Mouse (Mus musculus) embryonic facial prominence, embryonic 15.5 days (tissue): ENCODE results near the gene Cdc26. TPM values are rescaled to one million over a fixed set of nuclear protein-coding genes. Genes with fewer than 3 reads are reported as not detected.

Experiments used
- ATAC-seq: fragments of 200-750 bp; cut with Nextera tagmentation; 2 replicates; pipeline ENCODE4 v1.8.0; 2017; ENCODE audit warnings: low read depth, moderate TSS enrichment; ENCODE audit not compliant: insufficient number of reproducible peaks, low FRiP score, low TSS enrichment
- H3K27ac ChIP-seq: fragments of 300-500 bp; sonication (generic); replicated peaks from 2 replicates; pipeline ENCODE4 v1.5.1; 2015; ENCODE audit warnings: mild to moderate bottlenecking, inconsistent platforms
- H3K27me3 ChIP-seq: fragments of 300-500 bp; sonication (generic); 2 replicates; pipeline ENCODE4 v1.6.1; 2015; ENCODE audit warnings: inconsistent platforms
- H3K36me3 ChIP-seq: fragments of 300-500 bp; sonication (generic); 2 replicates; pipeline ENCODE4 v1.6.1; 2015; ENCODE audit warnings: mild to moderate bottlenecking, inconsistent platforms
- H3K4me1 ChIP-seq: fragments of 300-500 bp; sonication (generic); 2 replicates; pipeline ENCODE4 v1.6.1; 2015; ENCODE audit warnings: inconsistent platforms
- H3K4me2 ChIP-seq: fragments of 300-500 bp; sonication (generic); replicated peaks from 2 replicates; pipeline ENCODE4 v1.6.1; 2015; ENCODE audit warnings: mild to moderate bottlenecking, inconsistent platforms
- H3K4me3 ChIP-seq: fragments of 300-500 bp; sonication (generic); replicated peaks from 2 replicates; pipeline ENCODE4 v1.5.1; 2015; ENCODE audit warnings: mild to moderate bottlenecking, inconsistent platforms
- H3K9ac ChIP-seq: fragments of 300-500 bp; sonication (generic); 2 replicates; pipeline ENCODE4 v1.6.1; 2015; ENCODE audit warnings: inconsistent platforms
- H3K9me3 ChIP-seq: fragments of 300-500 bp; sonication (generic); replicated peaks from 2 replicates; pipeline ENCODE4 v1.6.1; 2016; ENCODE audit warnings: inconsistent platforms
- WGBS: fragments of 180-500 bp; shearing (Covaris S2); methylation state at CpG from one replicate; pipeline ENCODE4 v1.1.7; 2015; 5-methylcytosine and 5-hydroxymethylcytosine counted together
- polyA plus RNA-seq: library from polyadenylated mRNA; unstranded; fragments of >200 nt; fragmentation: Nextera tagmentation; extraction: Ambion mirVana; gene quantifications from 2 replicates; pipeline ENCODE4 v1.2.1, GENCODE M21; 2015

Gene Cdc26
- polyA plus RNA-seq, 1 experiment from 2014 or later: 149 TPM

DNA sequence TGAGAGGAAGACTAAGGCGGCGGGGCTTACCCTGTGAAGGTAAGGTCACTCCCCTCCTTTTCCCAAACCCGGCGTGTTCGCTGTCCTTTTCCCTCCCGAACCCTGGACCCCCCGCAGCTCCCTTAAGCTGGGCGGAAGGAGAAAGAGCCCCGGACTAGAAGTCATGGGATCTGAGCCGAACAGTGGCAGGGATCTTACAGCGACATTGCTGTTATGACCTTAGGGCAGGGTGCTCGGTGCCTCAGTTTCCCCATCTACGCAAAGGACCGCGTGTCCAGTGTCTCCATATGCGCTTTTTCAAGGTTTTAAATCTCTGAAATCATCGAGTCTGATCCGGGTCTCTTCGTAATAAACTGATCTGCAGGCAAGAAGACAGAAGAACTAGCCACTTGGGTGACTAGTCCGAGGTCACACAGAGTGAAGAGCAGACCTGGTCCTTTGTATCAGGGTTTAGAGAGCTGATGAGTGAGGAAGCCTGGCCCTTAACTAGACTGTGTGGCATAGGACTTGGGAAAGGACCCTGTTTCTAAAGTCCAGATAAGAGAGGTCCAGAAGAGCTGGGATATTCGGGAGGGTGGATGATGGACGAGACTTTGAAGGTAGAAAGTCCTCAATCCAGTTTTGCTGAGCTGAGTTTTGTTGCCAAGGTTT lies 47.5 kb downstream of the Cdc26 start:
- under 1% methylated on average over 22 of the region's 22 CpGs for WGBS
- H3K27ac ChIP-seq: peak overlapping the region; percentile 71
- peak overlapping the region; percentile 61 for H3K4me2 ChIP-seq
- H3K4me1 ChIP-seq: peaks cover 18% of the 10 kb centered on the region
- no peak for ATAC-seq
- H3K27me3 ChIP-seq: no peaks in the 10 kb centered on the region
- peak overlapping the region; percentile 54 for H3K9ac ChIP-seq
- no peaks in the 10 kb centered on the region for H3K9me3 ChIP-seq
- 0 out of 2 replicates have a peak, but pooled peaks cover 6% of the 10 kb centered on the region for H3K36me3 ChIP-seq
- H3K4me3 ChIP-seq: peak overlapping the region; percentile 83

DNA sequence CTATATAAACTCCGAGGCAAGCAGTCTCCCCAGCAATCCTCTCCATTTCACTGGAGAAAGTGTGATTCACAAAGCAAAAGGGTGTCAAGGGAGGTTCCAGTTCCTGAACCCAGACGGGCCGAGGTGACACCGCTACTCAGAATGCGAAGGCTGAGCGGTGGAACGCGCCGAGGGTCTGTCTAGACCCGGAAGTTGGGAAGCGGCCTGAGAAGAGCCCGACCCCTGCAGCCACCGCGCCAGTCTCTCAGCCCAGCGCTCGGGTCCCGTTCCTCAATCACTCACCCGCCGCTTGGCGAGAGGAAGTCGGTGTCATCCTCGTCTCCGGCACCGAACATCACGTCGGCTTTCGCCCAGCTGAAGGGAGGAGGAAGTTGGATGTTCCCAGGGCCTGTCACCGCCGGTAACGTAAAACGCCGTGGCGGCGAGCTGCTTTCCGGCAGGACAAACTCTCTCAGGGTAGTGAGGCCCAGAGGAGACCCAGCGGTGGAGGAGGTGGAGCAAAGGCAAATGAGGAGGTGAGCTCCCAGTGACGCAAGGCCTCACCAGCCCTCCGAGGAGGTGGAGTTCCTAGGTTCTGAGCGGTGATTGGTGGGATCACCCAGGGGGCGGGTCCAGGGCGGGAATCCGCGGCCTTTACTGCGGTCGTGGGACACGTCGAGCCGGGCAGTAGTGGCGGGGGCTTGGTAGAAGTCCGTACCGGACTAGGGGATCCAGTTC lies 48.2 kb downstream of the Cdc26 start, which contains the start of the genes Fkbp15 and Slc31a1:
Gene Fkbp15, minus strand, starts transcription at position 461 of the 717 bp plus-strand sequence.
Gene Slc31a1, plus strand, starts transcription at position 640 of the 717 bp plus-strand sequence.
- Histone ChIP-seq H3K4me3 (peak within 1 kb of the TSS; percentile 83), H3K4me1 (peaks cover 18% of the 10 kb centered on the region), H3K27me3 (no peaks in the 10 kb centered on the region), H3K27ac (peak within 1 kb of the TSS; percentile 75), H3K9me3 (no peaks in the 10 kb centered on the region), H3K4me2 (peak within 1 kb of the TSS; percentile 61), H3K9ac (peak within 1 kb of the TSS; percentile 71), H3K36me3 (0 out of 2 replicates have a peak, but pooled peaks cover 6% of the 10 kb centered on the region)
- ATAC-seq: peak; percentile 100
- under 1% methylated on average over 51 of the region's 51 CpGs for WGBS

DNA sequence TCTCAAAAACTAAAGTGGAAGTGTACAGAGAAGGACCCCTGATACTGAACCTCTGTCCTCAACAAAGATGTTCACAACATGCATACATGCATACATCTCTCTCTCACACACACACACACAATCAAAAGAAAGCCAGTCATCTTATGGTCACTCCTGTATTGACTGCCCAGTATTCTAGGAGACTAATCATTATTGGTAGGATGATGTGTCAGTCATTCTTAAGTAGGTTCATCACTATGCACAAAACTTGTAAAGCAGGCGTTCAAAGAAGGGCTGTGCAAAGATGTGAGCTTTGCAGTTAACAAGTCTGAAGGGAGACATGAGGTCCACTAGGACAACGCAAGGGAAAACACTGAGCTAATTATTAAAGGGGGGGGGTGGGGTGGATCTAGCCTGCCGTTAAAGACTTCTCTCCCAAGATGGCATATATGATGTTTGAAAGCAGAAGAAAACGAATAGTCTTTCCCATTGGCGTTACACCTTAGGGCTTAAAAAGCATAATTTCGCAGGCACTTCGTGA lies 49.1 kb downstream of the Cdc26 start:
- Histone ChIP-seq H3K4me1 (peaks cover 18% of the 10 kb centered on the region), H3K27ac (0 out of 2 replicates have a peak overlapping the region, but pooled peaks have one; percentile 75), H3K9ac (peak overlapping the region; percentile 71), H3K9me3 (no peaks in the 10 kb centered on the region), H3K27me3 (no peaks in the 10 kb centered on the region), H3K4me2 (peak overlapping the region; percentile 61), H3K36me3 (0 out of 2 replicates have a peak, but pooled peaks cover 6% of the 10 kb centered on the region), H3K4me3 (peak overlapping the region; percentile 83)
- no peak for ATAC-seq
- WGBS: 46% methylated on average over 7 of the region's 7 CpGs

DNA sequence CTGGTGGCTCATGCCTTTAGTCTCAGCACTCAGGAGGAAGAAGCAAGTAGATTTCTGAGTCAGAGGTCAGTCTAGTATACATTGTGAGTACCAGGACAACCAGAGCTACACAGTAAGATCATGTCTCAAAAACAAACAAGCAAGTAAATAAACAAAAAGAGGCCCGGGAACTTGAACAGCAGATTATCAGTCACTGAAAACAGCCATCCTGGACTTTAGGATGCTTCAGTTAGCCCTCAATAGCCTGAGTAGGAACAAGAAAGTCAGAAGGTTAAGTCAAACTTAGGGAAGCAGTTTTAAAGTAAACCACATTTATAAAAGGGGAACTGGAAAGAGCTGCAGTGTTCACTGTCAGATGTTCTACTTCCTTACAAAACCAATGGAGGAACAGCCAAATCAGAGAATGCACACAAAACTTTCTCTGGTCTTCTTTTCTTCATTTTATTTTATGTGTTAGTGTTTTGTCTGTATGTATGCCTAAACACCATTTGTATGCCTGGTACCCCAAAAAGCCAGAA lies 50.8 kb downstream of the Cdc26 start:
- Histone ChIP-seq H3K9me3 (no peaks in the 10 kb centered on the region), H3K4me1 (peaks cover 18% of the 10 kb centered on the region), H3K27me3 (no peaks in the 10 kb centered on the region), H3K4me2 (no peak overlapping the region), H3K27ac (no peak overlapping the region), H3K9ac (no peak overlapping the region), H3K4me3 (no peak overlapping the region), H3K36me3 (0 out of 2 replicates have a peak, but pooled peaks cover 6% of the 10 kb centered on the region)
- no peak for ATAC-seq
- 90% methylated on average over 1 of the region's 1 CpGs for WGBS

DNA sequence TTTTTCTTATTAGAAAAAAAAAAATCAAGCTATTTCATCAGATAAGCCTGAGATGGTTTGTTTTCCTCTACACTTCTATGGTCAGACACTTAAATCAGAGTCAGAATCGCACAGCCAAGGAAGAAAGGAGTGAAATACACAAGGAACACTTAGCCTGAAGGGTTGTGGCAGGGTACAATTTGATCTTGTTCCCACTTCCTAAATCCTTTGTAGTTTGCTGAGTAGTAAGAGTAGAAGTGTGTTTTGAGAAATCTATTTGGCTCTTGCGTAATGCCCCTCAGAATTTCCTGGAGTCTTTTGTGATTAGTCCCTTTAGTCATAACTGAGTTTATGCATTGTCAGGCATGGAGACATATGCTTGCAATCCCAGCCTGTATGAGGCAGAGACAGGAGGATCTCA lies 59.1 kb downstream of the Cdc26 start:
- H3K27ac ChIP-seq: no peak overlapping the region

DNA sequence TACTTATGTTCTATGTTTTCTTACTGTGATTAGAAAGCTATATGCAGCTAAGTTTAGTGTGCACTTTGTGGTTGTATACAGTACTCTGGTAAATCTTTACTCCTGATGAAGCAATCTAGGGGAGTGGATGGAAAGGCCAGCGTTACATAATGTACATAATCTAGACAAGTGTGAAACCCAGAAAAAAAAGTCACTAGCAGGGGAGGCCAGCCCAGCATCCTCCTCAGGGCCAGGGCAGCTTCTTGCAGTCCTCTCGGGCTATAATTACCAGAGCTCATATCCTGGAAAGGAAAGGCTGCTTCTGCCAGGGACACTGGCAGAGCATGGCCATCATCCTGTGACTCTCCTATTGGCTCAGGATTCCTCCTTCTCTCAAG lies 60.1 kb downstream of the Cdc26 start:
- no peak overlapping the region for H3K27ac ChIP-seq
- H3K36me3 ChIP-seq: peaks cover 23% of the 10 kb centered on the region
- H3K4me3 ChIP-seq: no peak overlapping the region
- no peak for ATAC-seq
- WGBS: 55% methylated on average over 2 of the region's 2 CpGs
- H3K9me3 ChIP-seq: no peaks in the 10 kb centered on the region
- no peaks in the 10 kb centered on the region for H3K4me1 ChIP-seq
- H3K9ac ChIP-seq: no peak overlapping the region
- H3K4me2 ChIP-seq: no peak overlapping the region
- no peaks in the 10 kb centered on the region for H3K27me3 ChIP-seq

More for the DNA sequence above, 59.1 kb downstream of the Cdc26 start:
- H3K9ac ChIP-seq: no peak overlapping the region
- H3K9me3 ChIP-seq: no peaks in the 10 kb centered on the region
- WGBS: 88% methylated on average over 2 of the region's 2 CpGs
- no peaks in the 10 kb centered on the region for H3K27me3 ChIP-seq
- no peaks in the 10 kb centered on the region for H3K4me1 ChIP-seq
- H3K36me3 ChIP-seq: peaks cover 19% of the 10 kb centered on the region
- no peak overlapping the region for H3K4me3 ChIP-seq
- no peak overlapping the region for H3K4me2 ChIP-seq
- no peak for ATAC-seq

DNA sequence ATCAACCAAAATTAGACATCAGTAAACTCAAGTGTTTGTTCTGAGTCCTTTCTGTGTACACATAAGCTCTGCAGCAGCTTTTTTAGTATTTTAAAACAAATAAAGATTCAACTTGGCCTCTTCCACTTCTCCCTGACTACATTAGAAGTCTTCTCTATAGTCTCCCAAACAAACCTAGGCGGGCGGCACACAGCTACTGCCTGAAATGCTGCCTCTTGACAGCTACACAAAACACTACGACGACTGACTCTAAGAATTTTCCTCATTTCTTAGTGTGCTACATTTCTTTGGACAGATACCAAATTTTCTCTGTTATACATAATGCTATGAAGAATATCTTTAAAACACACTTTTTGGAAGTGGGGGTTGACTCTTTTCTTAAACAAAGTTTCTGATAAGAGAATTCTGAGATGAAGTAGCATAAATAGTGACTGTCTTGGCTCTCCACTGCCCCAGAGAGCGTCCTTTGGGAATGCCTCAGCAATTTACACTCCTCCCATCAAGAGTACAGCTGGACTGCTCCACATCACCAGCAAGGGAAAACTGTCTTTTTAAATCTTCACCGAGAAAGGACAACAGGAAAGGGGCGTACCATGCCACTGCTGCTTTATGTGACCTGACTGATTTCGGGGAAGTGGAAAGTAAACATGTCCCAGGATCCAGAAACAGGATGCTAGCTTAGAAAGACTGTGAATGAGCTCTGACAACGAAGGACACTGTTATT lies 60.7 kb downstream of the Cdc26 start:
- Histone ChIP-seq H3K4me3 (no peak overlapping the region), H3K9me3 (no peaks in the 10 kb centered on the region), H3K36me3 (peaks cover 23% of the 10 kb centered on the region), H3K27ac (no peak overlapping the region), H3K9ac (no peak overlapping the region), H3K4me2 (no peak overlapping the region), H3K4me1 (no peaks in the 10 kb centered on the region), H3K27me3 (no peaks in the 10 kb centered on the region)
- 73% methylated on average over 9 of the region's 9 CpGs for WGBS
- no peak for ATAC-seq

DNA sequence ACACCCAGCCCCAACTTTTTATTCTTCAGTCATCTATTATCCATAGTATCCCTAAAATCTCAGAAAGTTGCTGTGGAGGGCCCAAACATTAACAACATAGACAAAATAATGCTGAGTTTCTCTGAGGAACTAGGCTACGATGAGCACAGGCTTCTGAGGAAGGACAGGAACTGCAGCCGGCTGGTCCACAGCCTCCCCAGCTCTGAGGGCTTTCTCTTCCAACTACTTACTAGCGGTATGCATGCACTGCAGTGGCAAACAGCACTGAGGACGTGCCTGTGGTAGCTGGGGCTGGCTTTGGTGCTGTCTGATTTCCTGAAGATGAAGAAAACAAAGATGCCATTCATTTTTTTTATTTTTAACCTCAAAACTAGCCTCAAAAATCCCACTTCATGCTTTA lies 62.6 kb downstream of the Cdc26 start:
- H3K9ac ChIP-seq: no peak overlapping the region
- H3K27me3 ChIP-seq: no peaks in the 10 kb centered on the region
- 79% methylated on average over 4 of the region's 4 CpGs for WGBS
- ATAC-seq: no peak
- H3K36me3 ChIP-seq: peaks cover 30% of the 10 kb centered on the region
- H3K4me1 ChIP-seq: no peaks in the 10 kb centered on the region
- H3K27ac ChIP-seq: no peak overlapping the region
- no peak overlapping the region for H3K4me2 ChIP-seq
- no peak overlapping the region for H3K4me3 ChIP-seq
- H3K9me3 ChIP-seq: no peaks in the 10 kb centered on the region

DNA sequence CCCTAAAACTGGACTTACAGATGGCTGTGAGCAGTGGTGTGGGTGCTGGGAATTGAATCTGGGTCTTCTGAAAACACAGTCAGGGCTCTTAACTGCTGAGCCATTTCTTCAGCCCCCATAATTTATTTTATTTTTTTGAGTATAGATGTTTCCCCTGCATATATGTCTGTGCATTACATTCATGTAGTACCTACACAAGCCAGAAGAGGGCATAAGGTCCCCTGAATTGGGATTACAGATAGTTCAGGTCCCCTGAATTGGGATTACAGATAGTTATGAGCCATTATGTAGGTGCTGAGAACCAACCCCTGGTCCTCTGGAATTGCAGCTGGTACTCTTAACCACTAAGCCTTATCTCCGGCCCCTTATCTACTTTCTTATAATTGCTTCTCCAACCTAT lies 64.4 kb downstream of the Cdc26 start:
- Histone ChIP-seq H3K36me3 (peaks cover 32% of the 10 kb centered on the region), H3K9me3 (no peaks in the 10 kb centered on the region), H3K4me2 (no peak overlapping the region), H3K27ac (no peak overlapping the region), H3K9ac (no peak overlapping the region), H3K4me1 (no peaks in the 10 kb centered on the region), H3K4me3 (no peak overlapping the region), H3K27me3 (no peaks in the 10 kb centered on the region)
- no peak for ATAC-seq
- WGBS: 100% methylated on average over 1 of the region's 1 CpGs

DNA sequence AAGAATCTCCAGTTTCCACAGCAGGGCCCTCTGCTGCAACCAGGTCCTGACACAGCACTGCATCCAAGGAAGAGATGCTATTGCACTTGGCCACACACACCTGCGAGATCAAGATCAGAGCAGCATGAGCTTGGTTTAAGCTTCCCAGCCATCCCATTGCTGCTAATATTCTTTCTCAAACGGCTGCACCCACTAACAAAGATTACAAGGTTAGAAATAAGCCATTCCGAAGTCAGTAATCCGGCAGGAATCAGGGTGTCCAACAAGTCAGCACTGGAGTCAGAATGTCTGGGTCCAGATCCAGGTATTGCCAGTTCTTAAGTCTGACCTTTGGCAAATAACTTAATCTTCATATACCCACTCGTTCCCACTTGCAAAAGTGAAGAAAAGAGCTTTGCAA lies 69.9 kb downstream of the Cdc26 start:
- H3K4me3 ChIP-seq: no peak overlapping the region
- ATAC-seq: no peak
- no peak overlapping the region for H3K9ac ChIP-seq
- H3K4me2 ChIP-seq: no peak overlapping the region
- no peak overlapping the region for H3K27ac ChIP-seq
- no peaks in the 10 kb centered on the region for H3K27me3 ChIP-seq
- no peaks in the 10 kb centered on the region for H3K4me1 ChIP-seq
- peaks cover 40% of the 10 kb centered on the region for H3K36me3 ChIP-seq
- no peaks in the 10 kb centered on the region for H3K9me3 ChIP-seq
- WGBS: 88% methylated on average over 5 of the region's 5 CpGs
